In genomic region chr12:29921481-29921880, GRCm38 (mm10) we compare ENCODE assay signal across 16 mouse cellular contexts. TPM values are rescaled to one million over a fixed set of nuclear protein-coding genes. Genes with fewer than 3 reads are reported as not detected.
"Had no signal": no experiment of that assay in that cellular context is flagged by ENCODE, and none has a peak within 500 bp of the region (broad histone marks: within the 10 kb centered on the region; RNA-seq: fewer than 3 reads in every experiment).

No protein-coding gene starts in this region.

- DNase-seq: gastrocnemius, adult 2 months; gastrocnemius, postnatal 10 days; gastrocnemius, postnatal 25 days; heart, adult 11 months; heart, adult 2 months; heart, postnatal 14 days; heart, postnatal 36 days; kidney, adult 11 months; kidney, adult 2 months; kidney, adult 9 months; kidney, postnatal 14 days; kidney, postnatal 36 days; layer of hippocampus, adult 9-11 months; layer of hippocampus, postnatal 36 days; left cerebral cortex, postnatal 4 days had no signal

RNA-seq across cellular contexts. Expression of gene Pxdn, which starts 15.9 kb away (rescaled TPM):
- total RNA-seq: hematopoietic stem cell, adult 5-6 weeks had no signal
